ENCODE assay signal across 14 mouse cellular contexts in the genomic region with DNA sequence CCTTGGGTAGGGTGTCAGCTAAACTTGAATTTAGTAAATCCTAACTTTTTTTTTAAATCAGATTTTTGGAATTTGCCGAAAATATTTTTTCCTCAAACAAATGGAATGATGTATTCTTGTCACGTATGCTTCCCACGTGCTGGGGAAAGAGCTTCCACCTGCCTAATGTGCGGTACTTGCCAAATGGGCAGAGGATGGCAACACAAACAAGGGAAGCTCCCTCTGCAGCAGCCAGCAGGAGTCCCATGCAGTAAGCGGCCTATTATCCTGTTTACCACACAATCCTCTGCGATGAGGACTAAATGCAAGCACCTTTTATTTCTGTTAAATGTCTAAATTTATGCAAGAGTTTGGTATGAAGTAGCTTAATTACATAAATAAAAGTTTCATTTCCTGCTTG.
"Had no signal": no experiment of that assay in that cellular context is flagged by ENCODE, and none has a peak within 500 bp of the region (broad histone marks: within the 10 kb centered on the region; RNA-seq: fewer than 3 reads in every experiment).

No protein-coding gene starts in this region.

- DNase-seq: kidney, adult 8-10 months; kidney, postnatal 4 days; lung, adult 2 months; lung, postnatal 36 days; midbrain, embryonic 14.5 days; thymus, postnatal 4 days had no signal

- H3K4me1 ChIP-seq: liver, embryonic 15.5 days; neural tube, embryonic 12.5 days had no signal

- H3K4me2 ChIP-seq: liver, embryonic 11.5 days; liver, embryonic 15.5 days; neural tube, embryonic 12.5 days had no signal

- H3K27ac ChIP-seq: kidney, postnatal 0 days; left cerebral cortex, adult 2 months; limb, embryonic 10.5 days; liver, embryonic 15.5 days; neural tube, embryonic 12.5 days; stomach, postnatal 0 days had no signal

- H3K4me3 ChIP-seq: left cerebral cortex, adult 2 months; limb, embryonic 10.5 days; liver, embryonic 15.5 days; neural tube, embryonic 12.5 days had no signal

- H3K27me3 ChIP-seq: liver, embryonic 15.5 days; neural tube, embryonic 12.5 days had no signal

- H3K9ac ChIP-seq: liver, embryonic 15.5 days; neural tube, embryonic 12.5 days had no signal

- ATAC-seq: lung, postnatal 0 days had no signal

- H3K9me3 ChIP-seq: limb, embryonic 10.5 days; liver, embryonic 15.5 days; neural tube, embryonic 12.5 days had no signal

- H3K36me3 ChIP-seq: limb, embryonic 10.5 days; liver, embryonic 15.5 days; neural tube, embryonic 12.5 days had no signal
